Mouse (Mus musculus) forebrain, embryonic 16.5 days (tissue): ENCODE results near the gene C7. TPM values are rescaled to one million over a fixed set of nuclear protein-coding genes. Genes with fewer than 3 reads are reported as not detected.
A peak's percentile ranks its signal among the peaks of the same experiment; 100 is the strongest.

Source experiments
- ATAC-seq: fragments of 200-750 bp; cut with Nextera tagmentation; 2 replicates; pipeline ENCODE4 v1.8.0; 2017; ENCODE audit warnings: mild to moderate bottlenecking, moderate library complexity
- H3K27ac ChIP-seq: fragments of 300-500 bp; sonication (generic); 2 replicates; pipeline ENCODE4 v1.5.1; 2014; ENCODE audit warnings: low read length, control low read depth
- H3K27me3 ChIP-seq: fragments of 300-500 bp; sonication (generic); replicated peaks from 2 replicates; pipeline ENCODE4 v1.6.1; 2014; ENCODE audit warnings: low read length; ENCODE audit not compliant: control insufficient read depth, insufficient read depth
- H3K36me3 ChIP-seq: fragments of 300-500 bp; sonication (generic); 2 replicates; pipeline ENCODE4 v1.6.1; 2014; ENCODE audit not compliant: control insufficient read depth, insufficient read depth
- H3K4me1 ChIP-seq: fragments of 300-500 bp; sonication (generic); replicated peaks from 2 replicates; pipeline ENCODE4 v1.6.1; 2014; ENCODE audit warnings: low read length; ENCODE audit not compliant: control insufficient read depth, insufficient read depth
- H3K4me2 ChIP-seq: fragments of 300-500 bp; sonication (generic); 2 replicates; pipeline ENCODE4 v1.6.1; 2014; ENCODE audit warnings: mild to moderate bottlenecking, low read length, control low read depth
- H3K4me3 ChIP-seq: fragments of 300-500 bp; sonication (generic); replicated peaks from 2 replicates; pipeline ENCODE4 v1.5.1; 2014; ENCODE audit warnings: mild to moderate bottlenecking, low read length, control low read depth
- H3K9ac ChIP-seq: fragments of 300-500 bp; sonication (generic); replicated peaks from 2 replicates; pipeline ENCODE4 v1.6.1; 2014; ENCODE audit warnings: low read depth, low read length, control low read depth
- H3K9me3 ChIP-seq: fragments of 300-500 bp; sonication (generic); 2 replicates; pipeline ENCODE4 v1.6.1; 2016; ENCODE audit warnings: low read length; ENCODE audit not compliant: control insufficient read depth
- WGBS: fragments of 180-500 bp; shearing (Covaris S2); extraction: QIAGEN DNeasy Blood & Tissue Kit; methylation state at CpG from one replicate; pipeline ENCODE4 v1.1.7; 2014; 5-methylcytosine and 5-hydroxymethylcytosine counted together
- polyA plus RNA-seq: library from polyadenylated mRNA; unstranded; fragments of >200 nt; fragmentation: Nextera tagmentation; extraction: Ambion mirVana; gene quantifications from 2 replicates; pipeline ENCODE4 v1.2.1, GENCODE M21; 2015

C7 gene
- polyA plus RNA-seq, 1 experiment from 2014 or later: 0.08 TPM

GRCm38 (mm10) chr15:5003503-5004196 lies 59.9 kb downstream of the C7 start:
- H3K9ac ChIP-seq: no peak overlapping the region
- no peak overlapping the region for H3K27ac ChIP-seq
- no peak overlapping the region for H3K4me3 ChIP-seq
- WGBS: 73% methylated on average over 6 of the region's 6 CpGs
- no peaks in the 10 kb centered on the region for H3K9me3 ChIP-seq
- ATAC-seq: peak; percentile 52
- H3K4me1 ChIP-seq: peaks cover 2% of the 10 kb centered on the region; the same call in 1 of the 2 replicates
- no peak overlapping the region for H3K4me2 ChIP-seq
- H3K36me3 ChIP-seq: no peaks in the 10 kb centered on the region
- no peaks in the 10 kb centered on the region for H3K27me3 ChIP-seq

- no peak overlapping the region for H3K9ac ChIP-seq
- no peak overlapping the region for H3K27ac ChIP-seq
- no peaks in the 10 kb centered on the region for H3K27me3 ChIP-seq
- WGBS: 6% methylated on average over 2 of the region's 2 CpGs
- peak; percentile 88 for ATAC-seq
- H3K4me1 ChIP-seq: peaks cover 2% of the 10 kb centered on the region; the same call in 1 of the 2 replicates
- no peak overlapping the region for H3K4me2 ChIP-seq
- H3K9me3 ChIP-seq: no peaks in the 10 kb centered on the region
- H3K36me3 ChIP-seq: no peaks in the 10 kb centered on the region
- H3K4me3 ChIP-seq: no peak overlapping the region
These were observed 60.6 kb downstream of the C7 start for GRCm38 (mm10) chr15:5002903-5003302.

GRCm38 (mm10) chr15:4973355-4973754 lies 90.2 kb downstream of the C7 start:
- no peak overlapping the region for H3K4me3 ChIP-seq
- no peaks in the 10 kb centered on the region for H3K4me1 ChIP-seq
- no peak overlapping the region for H3K4me2 ChIP-seq
- H3K36me3 ChIP-seq: no peaks in the 10 kb centered on the region
- H3K27me3 ChIP-seq: no peaks in the 10 kb centered on the region
- H3K27ac ChIP-seq: no peak overlapping the region
- no peak overlapping the region for H3K9ac ChIP-seq
- ATAC-seq: no peak
- WGBS: 88% methylated on average over 1 of the region's 1 CpGs
- H3K9me3 ChIP-seq: no peaks in the 10 kb centered on the region

Other genes with a start within 250 kb of the C7 start
- not detected in 2 replicates for gene Mroh2b, start 165.0 kb downstream of the C7 start, polyA plus RNA-seq
- 0.35 and 0.40 TPM in 2 replicates for gene Card6, start 44.8 kb upstream of the C7 start, polyA plus RNA-seq
- 335 and 339 TPM in 2 replicates for gene Rpl37, start 52.9 kb upstream of the C7 start, polyA plus RNA-seq
- 14.8 and 16.2 TPM in 2 replicates for gene Prkaa1, start 80.1 kb upstream of the C7 start, polyA plus RNA-seq
- 64.6 and 70.7 TPM in 2 replicates for gene Ttc33, start 121.8 kb upstream of the C7 start, polyA plus RNA-seq
- gene Ptger4, start 180.4 kb upstream of the C7 start, polyA plus RNA-seq: 0.52 and 0.63 TPM in 2 replicates